Mouse (Mus musculus): Measurements from ENCODE around the gene Pkm. TPM values are rescaled to one million over a fixed set of nuclear protein-coding genes. Genes with fewer than 3 reads are reported as not detected.

Pkm gene
- polyA plus RNA-seq, 1 experiment, result 4,379 TPM

- H3K79me2 ChIP-seq (ENCODE audit: control insufficient read depth, insufficient read depth), result peaks cover 100% of the 10 kb centered on the region
- no peak overlapping the region for H3K4me3 ChIP-seq (ENCODE audit: insufficient read depth, poor library complexity, severe bottlenecking)
- H3K36me3 ChIP-seq (ENCODE audit: control insufficient read depth, insufficient read depth), result peaks cover 99% of the 10 kb centered on the region
- no peak for TF ChIP-seq FOSL1 (IDR thresholded peaks at IDR 0.05; ENCODE audit: insufficient read depth, low read length, poor library complexity, severe bottlenecking)
- no peak for TF ChIP-seq MAX (IDR thresholded peaks at IDR 0.05)
- TF ChIP-seq MYOG (IDR thresholded peaks at IDR 0.05; ENCODE audit: control insufficient read depth, extremely low read depth, insufficient read length), result no peak
- no peak for TF ChIP-seq USF1 (IDR thresholded peaks at IDR 0.05; ENCODE audit: low read depth)
- TF ChIP-seq CTCF (IDR thresholded peaks at IDR 0.05; ENCODE audit: control insufficient read depth, insufficient read depth, insufficient read length), result no peak
- TF ChIP-seq CEBPB (IDR thresholded peaks at IDR 0.05; ENCODE audit: low read depth), result no peak
- no peak for TF ChIP-seq MYOD1 (IDR thresholded peaks at IDR 0.05; ENCODE audit: control insufficient read depth, insufficient read length, low read depth)
- H3K79me3 ChIP-seq (ENCODE audit: low read depth), result peaks cover 69% of the 10 kb centered on the region
- no peaks in the 10 kb centered on the region for H3K27me3 ChIP-seq (ENCODE audit: control insufficient read depth, insufficient read depth, insufficient read length)
- no peak overlapping the region for H3ac ChIP-seq (ENCODE audit: control insufficient read depth, insufficient read length, low read depth)
Measured at GRCm38 (mm10) chr9:59667250-59667649, 11.1 kb downstream of the Pkm start.

DNA sequence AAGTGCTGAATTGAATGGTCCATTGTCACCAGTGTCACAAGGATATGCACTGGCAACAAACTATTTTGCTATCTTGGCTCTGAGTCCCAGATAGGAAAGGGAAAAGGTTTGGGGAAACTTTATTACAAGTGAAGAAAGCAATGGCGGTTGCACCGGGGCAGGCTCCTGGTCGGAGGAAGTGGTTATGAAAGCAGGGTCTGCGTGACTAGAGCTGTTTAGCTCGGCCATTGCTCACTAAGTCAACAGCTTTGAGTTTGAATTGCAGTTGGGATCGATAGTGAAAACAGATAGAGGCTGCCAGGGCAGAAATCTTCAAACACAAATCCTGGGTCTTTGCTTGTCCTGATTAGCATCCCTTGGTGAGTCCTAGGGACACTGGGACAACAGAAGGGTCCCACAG is 11.7 kb downstream of the Pkm start:
- Histone ChIP-seq H3K79me2 (ENCODE audit: control insufficient read depth, insufficient read depth) (peaks cover 100% of the 10 kb centered on the region), H3K4me3 (ENCODE audit: insufficient read depth, poor library complexity, severe bottlenecking) (no peak overlapping the region), H3K36me3 (ENCODE audit: control insufficient read depth, insufficient read depth) (peaks cover 100% of the 10 kb centered on the region), H3K79me3 (ENCODE audit: low read depth) (peaks cover 63% of the 10 kb centered on the region), H3ac (ENCODE audit: control insufficient read depth, insufficient read length, low read depth) (no peak overlapping the region), H3K27me3 (ENCODE audit: control insufficient read depth, insufficient read depth, insufficient read length) (no peaks in the 10 kb centered on the region)
- no peak for TF ChIP-seq USF1 (IDR thresholded peaks at IDR 0.05; ENCODE audit: low read depth)
- TF ChIP-seq CEBPB (IDR thresholded peaks at IDR 0.05; ENCODE audit: low read depth), result no peak
- no peak for TF ChIP-seq CTCF (IDR thresholded peaks at IDR 0.05; ENCODE audit: control insufficient read depth, insufficient read depth, insufficient read length)
- TF ChIP-seq MAX (IDR thresholded peaks at IDR 0.05), result no peak
- no peak for TF ChIP-seq FOSL1 (IDR thresholded peaks at IDR 0.05; ENCODE audit: insufficient read depth, low read length, poor library complexity, severe bottlenecking)
- TF ChIP-seq MYOD1 (IDR thresholded peaks at IDR 0.05; ENCODE audit: control insufficient read depth, insufficient read length, low read depth), result no peak
- TF ChIP-seq MYOG (IDR thresholded peaks at IDR 0.05; ENCODE audit: control insufficient read depth, extremely low read depth, insufficient read length), result no peak

DNA sequence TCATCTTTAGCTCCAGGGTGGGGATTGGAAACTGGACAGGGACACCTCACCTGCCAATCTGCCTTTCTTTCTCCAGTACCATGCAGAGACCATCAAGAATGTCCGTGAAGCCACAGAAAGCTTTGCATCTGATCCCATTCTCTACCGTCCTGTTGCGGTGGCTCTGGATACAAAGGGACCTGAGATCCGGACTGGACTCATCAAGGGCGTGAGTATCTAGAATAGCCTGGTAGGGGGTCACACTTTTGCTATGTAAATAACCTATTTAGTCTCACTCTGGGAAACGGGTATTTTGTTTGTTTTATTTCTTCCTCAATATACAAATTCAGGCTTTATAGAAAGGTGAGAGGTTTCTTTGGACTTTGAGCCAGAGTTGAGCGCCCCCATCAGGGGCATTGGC is 12.3 kb downstream of the Pkm start:
- Histone ChIP-seq H3K27me3 (ENCODE audit: control insufficient read depth, insufficient read depth, insufficient read length) (no peaks in the 10 kb centered on the region), H3K4me3 (ENCODE audit: insufficient read depth, poor library complexity, severe bottlenecking) (no peak overlapping the region), H3K79me2 (ENCODE audit: control insufficient read depth, insufficient read depth) (peaks cover 95% of the 10 kb centered on the region), H3ac (ENCODE audit: control insufficient read depth, insufficient read length, low read depth) (no peak overlapping the region), H3K36me3 (ENCODE audit: control insufficient read depth, insufficient read depth) (peaks cover 100% of the 10 kb centered on the region), H3K79me3 (ENCODE audit: low read depth) (peaks cover 57% of the 10 kb centered on the region)
- TF ChIP-seq MYOD1 (IDR thresholded peaks at IDR 0.05; ENCODE audit: control insufficient read depth, insufficient read length, low read depth) (no peak), CTCF (IDR thresholded peaks at IDR 0.05; ENCODE audit: control insufficient read depth, insufficient read depth, insufficient read length) (no peak), MYOG (IDR thresholded peaks at IDR 0.05; ENCODE audit: control insufficient read depth, extremely low read depth, insufficient read length) (no peak), CEBPB (IDR thresholded peaks at IDR 0.05; ENCODE audit: low read depth) (no peak), FOSL1 (IDR thresholded peaks at IDR 0.05; ENCODE audit: insufficient read depth, low read length, poor library complexity, severe bottlenecking) (no peak)

DNA sequence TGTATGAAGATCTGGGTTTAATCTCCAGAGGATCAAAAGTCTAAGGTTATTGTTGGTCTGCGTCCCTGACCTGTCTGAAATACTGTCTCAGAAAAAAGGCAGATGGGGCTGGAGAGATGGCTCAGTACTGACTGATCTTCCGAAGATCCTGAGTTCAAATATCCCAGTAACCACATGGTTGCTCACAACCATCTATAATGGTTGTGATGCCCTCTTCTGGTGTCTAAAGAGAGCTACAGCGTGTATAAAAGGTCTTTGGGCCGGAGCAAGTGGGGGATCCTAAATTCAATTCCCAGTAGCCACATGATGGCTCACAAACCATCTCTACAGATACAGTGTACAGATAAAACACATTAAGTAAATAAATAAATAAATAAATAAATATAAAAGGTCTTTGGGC is 13.0 kb downstream of the Pkm start:
- Histone ChIP-seq H3K79me2 (ENCODE audit: control insufficient read depth, insufficient read depth) (peaks cover 92% of the 10 kb centered on the region), H3K36me3 (ENCODE audit: control insufficient read depth, insufficient read depth) (peaks cover 100% of the 10 kb centered on the region), H3K27me3 (ENCODE audit: control insufficient read depth, insufficient read depth, insufficient read length) (no peaks in the 10 kb centered on the region), H3K79me3 (ENCODE audit: low read depth) (peaks cover 50% of the 10 kb centered on the region), H3ac (ENCODE audit: control insufficient read depth, insufficient read length, low read depth) (no peak overlapping the region), H3K4me3 (ENCODE audit: insufficient read depth, poor library complexity, severe bottlenecking) (no peak overlapping the region)
- TF ChIP-seq CEBPB (IDR thresholded peaks at IDR 0.05; ENCODE audit: low read depth), result no peak

DNA sequence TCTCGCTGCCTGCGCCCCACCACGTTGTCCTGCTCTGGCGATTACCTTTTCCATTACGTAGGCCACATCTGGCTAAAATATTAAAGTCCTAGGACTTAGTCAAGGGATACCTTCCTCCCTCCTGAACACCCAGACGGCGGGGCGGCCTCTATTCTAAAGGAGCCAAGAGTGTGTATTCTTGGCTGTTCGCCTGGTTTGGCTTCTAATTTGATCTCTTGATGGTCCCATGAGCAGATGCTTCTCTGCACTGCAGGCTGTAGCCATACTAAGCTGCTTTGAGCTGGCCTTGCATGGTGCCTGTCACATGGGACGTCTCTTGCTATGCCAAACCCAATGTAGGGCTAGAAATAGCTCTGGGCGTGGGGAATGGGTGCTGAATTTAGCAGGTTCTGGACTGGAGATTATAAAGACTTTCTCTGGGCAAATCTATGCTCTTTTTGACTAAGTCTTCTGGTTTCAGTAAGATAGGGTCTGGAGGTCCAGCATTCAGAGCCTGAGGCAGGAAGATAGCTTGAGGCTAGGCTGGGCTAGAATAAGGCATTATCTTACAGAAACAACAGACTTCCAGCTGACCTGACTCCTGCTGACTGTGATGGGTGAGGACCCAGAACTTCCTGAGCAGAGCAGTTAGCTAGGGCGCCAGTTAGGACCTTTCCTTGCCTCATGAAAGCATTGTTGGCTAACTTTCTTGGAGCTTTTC is 16.2 kb downstream of the Pkm start:
- Histone ChIP-seq H3ac (ENCODE audit: control insufficient read depth, insufficient read length, low read depth) (no peak overlapping the region), H3K79me2 (ENCODE audit: control insufficient read depth, insufficient read depth) (peaks cover 64% of the 10 kb centered on the region), H3K4me3 (ENCODE audit: insufficient read depth, poor library complexity, severe bottlenecking) (no peak overlapping the region), H3K36me3 (ENCODE audit: control insufficient read depth, insufficient read depth) (peaks cover 100% of the 10 kb centered on the region), H3K79me3 (ENCODE audit: low read depth) (peaks cover 19% of the 10 kb centered on the region), H3K27me3 (ENCODE audit: control insufficient read depth, insufficient read depth, insufficient read length) (no peaks in the 10 kb centered on the region)
- TF ChIP-seq MYOD1 (IDR thresholded peaks at IDR 0.05; ENCODE audit: control insufficient read depth, insufficient read length, low read depth) (no peak), FOSL1 (IDR thresholded peaks at IDR 0.05; ENCODE audit: insufficient read depth, low read length, poor library complexity, severe bottlenecking) (no peak), CEBPB (IDR thresholded peaks at IDR 0.05; ENCODE audit: low read depth) (no peak), USF1 (IDR thresholded peaks at IDR 0.05; ENCODE audit: low read depth) (no peak), MAX (IDR thresholded peaks at IDR 0.05) (no peak), MYOG (IDR thresholded peaks at IDR 0.05; ENCODE audit: control insufficient read depth, extremely low read depth, insufficient read length) (no peak), CTCF (IDR thresholded peaks at IDR 0.05; ENCODE audit: control insufficient read depth, insufficient read depth, insufficient read length) (no peak)

DNA sequence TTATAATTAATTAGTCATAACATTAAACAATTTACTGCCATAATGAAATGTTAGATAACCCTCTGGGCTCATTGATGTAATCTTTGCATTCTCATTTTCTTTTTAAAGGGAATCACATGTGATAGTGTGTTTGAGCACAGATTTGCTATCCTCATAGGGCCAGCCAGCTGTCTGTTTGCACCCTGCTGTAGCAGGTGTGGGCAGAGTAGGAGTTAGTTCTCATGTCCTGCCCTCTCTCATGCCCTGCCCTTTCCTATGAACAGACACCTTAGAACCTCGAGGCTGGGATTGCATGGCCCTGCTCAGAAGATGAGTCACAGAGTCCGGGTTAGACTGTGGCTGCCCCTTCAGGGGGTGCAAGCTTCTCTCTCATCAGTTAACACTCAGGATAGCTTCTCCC is 17.3 kb downstream of the Pkm start:
- Histone ChIP-seq H3ac (ENCODE audit: control insufficient read depth, insufficient read length, low read depth) (no peak overlapping the region), H3K36me3 (ENCODE audit: control insufficient read depth, insufficient read depth) (peaks cover 100% of the 10 kb centered on the region), H3K4me3 (ENCODE audit: insufficient read depth, poor library complexity, severe bottlenecking) (no peak overlapping the region), H3K27me3 (ENCODE audit: control insufficient read depth, insufficient read depth, insufficient read length) (no peaks in the 10 kb centered on the region), H3K79me2 (ENCODE audit: control insufficient read depth, insufficient read depth) (peaks cover 53% of the 10 kb centered on the region), H3K79me3 (ENCODE audit: low read depth) (peaks cover 17% of the 10 kb centered on the region)
- TF ChIP-seq MYOG (IDR thresholded peaks at IDR 0.05; ENCODE audit: control insufficient read depth, extremely low read depth, insufficient read length) (no peak), FOSL1 (IDR thresholded peaks at IDR 0.05; ENCODE audit: insufficient read depth, low read length, poor library complexity, severe bottlenecking) (no peak), CEBPB (IDR thresholded peaks at IDR 0.05; ENCODE audit: low read depth) (no peak), USF1 (IDR thresholded peaks at IDR 0.05; ENCODE audit: low read depth) (no peak), MAX (IDR thresholded peaks at IDR 0.05) (no peak), MYOD1 (IDR thresholded peaks at IDR 0.05; ENCODE audit: control insufficient read depth, insufficient read length, low read depth) (no peak), CTCF (IDR thresholded peaks at IDR 0.05; ENCODE audit: control insufficient read depth, insufficient read depth, insufficient read length) (no peak)

Measured in C2C12 (cell line).